Mouse (Mus musculus): Measurements from ENCODE around the gene Zbtb37.

GRCm38 (mm10) chr1:161040855-161041254 is 6.2 kb upstream of the Zbtb37 start:
- TF ChIP-seq MAX (IDR thresholded peaks at IDR 0.05) (no peak), CTCF (IDR thresholded peaks at IDR 0.05; ENCODE audit: control insufficient read depth, insufficient read depth, insufficient read length) (no peak), MYOG (IDR thresholded peaks at IDR 0.05; ENCODE audit: control insufficient read depth, extremely low read depth, insufficient read length) (no peak), CEBPB (IDR thresholded peaks at IDR 0.05; ENCODE audit: low read depth) (no peak), MYOD1 (IDR thresholded peaks at IDR 0.05; ENCODE audit: control insufficient read depth, insufficient read length, low read depth) (no peak), USF1 (IDR thresholded peaks at IDR 0.05; ENCODE audit: low read depth) (no peak)

All from C2C12 (cell line).